Mouse (Mus musculus): ENCODE data around the gene Obp2a. TPM values are rescaled to one million over a fixed set of nuclear protein-coding genes. Genes with fewer than 3 reads are reported as not detected.
"Not testable (repeated sequence)": the region's sequence is repeated elsewhere in the genome, so short reads cannot be mapped to it uniquely, and the experiment has no call there.

Obp2a gene
- total and polyA plus RNA-seq, 2 experiments, result not detected

- H3K4me1 ChIP-seq (ENCODE audit: control insufficient read depth, insufficient read depth, low read length), result no peaks in the 10 kb centered on the region
- no peak overlapping the region for H3K27ac ChIP-seq (replicated peaks; ENCODE audit: insufficient read depth, low read depth, low read length)
- no peak for TF ChIP-seq POLR2A (IDR thresholded peaks at IDR 0.05; ENCODE audit: extremely low read depth, insufficient read depth, low read length)
- no peak for TF ChIP-seq CTCF (IDR thresholded peaks at IDR 0.05; ENCODE audit: low read depth, low read length)
- no peaks in the 10 kb centered on the region for H3K79me2 ChIP-seq (ENCODE audit: control insufficient read depth, insufficient read depth, low read length)
- no peak for DNase-seq (ENCODE audit: extremely low read depth, low read depth, low spot score)
- H3K4me3 ChIP-seq (ENCODE audit: insufficient read depth, low read depth, low read length), result no peak overlapping the region
- no peak overlapping the region for H3K9ac ChIP-seq (ENCODE audit: low read depth, low read length)
- H3K36me3 ChIP-seq (ENCODE audit: control insufficient read depth, insufficient read depth, low read length), result no peaks in the 10 kb centered on the region
- H3K27me3 ChIP-seq (ENCODE audit: control insufficient read depth, insufficient read depth, low read length), result no peaks in the 10 kb centered on the region
Observed at GRCm38 (mm10) chr2:25717222-25717621, 17.4 kb downstream of the Obp2a start.

GRCm38 (mm10) chr2:25733199-25733930 lies 33.5 kb downstream of the Obp2a start:
- Histone ChIP-seq H3K36me3 (ENCODE audit: control insufficient read depth, insufficient read depth, low read length) (no peaks in the 10 kb centered on the region), H3K79me2 (ENCODE audit: control insufficient read depth, insufficient read depth, low read length) (no peaks in the 10 kb centered on the region), H3K4me3 (ENCODE audit: insufficient read depth, low read depth, low read length) (no peak overlapping the region), H3K27me3 (ENCODE audit: control insufficient read depth, insufficient read depth, low read length) (no peaks in the 10 kb centered on the region), H3K4me1 (ENCODE audit: control insufficient read depth, insufficient read depth, low read length) (no peaks in the 10 kb centered on the region), H3K27ac (replicated peaks; ENCODE audit: insufficient read depth, low read depth, low read length) (no peak overlapping the region), H3K9ac (ENCODE audit: low read depth, low read length) (no peak overlapping the region)
- no peak for DNase-seq (ENCODE audit: extremely low read depth, low read depth, low spot score)
- WGBS, result 62% methylated on average over 2 of the region's 2 CpGs
- TF ChIP-seq CTCF (IDR thresholded peaks at IDR 0.05; ENCODE audit: low read depth, low read length) (no peak), POLR2A (IDR thresholded peaks at IDR 0.05; ENCODE audit: extremely low read depth, insufficient read depth, low read length) (no peak)

- DNase-seq (ENCODE audit: extremely low read depth, low read depth, low spot score); H3K79me2 ChIP-seq (ENCODE audit: control insufficient read depth, insufficient read depth, low read length); H3K27me3 ChIP-seq (ENCODE audit: control insufficient read depth, insufficient read depth, low read length); H3K27ac ChIP-seq (replicated peaks; ENCODE audit: insufficient read depth, low read depth, low read length); H3K9ac ChIP-seq (ENCODE audit: low read depth, low read length); H3K4me1 ChIP-seq (ENCODE audit: control insufficient read depth, insufficient read depth, low read length); H3K4me3 ChIP-seq (ENCODE audit: insufficient read depth, low read depth, low read length); H3K36me3 ChIP-seq (ENCODE audit: control insufficient read depth, insufficient read depth, low read length): not testable (repeated sequence)
- 62% methylated on average over 3 of the region's 3 CpGs for WGBS
Observed at GRCm38 (mm10) chr2:25736709-25737108, 36.9 kb downstream of the Obp2a start, which contains the start of gene Obp2b. Gene Obp2b, plus strand, starts transcription at chr2:25737009.

- Histone ChIP-seq H3K4me1 (ENCODE audit: control insufficient read depth, insufficient read depth, low read length) (no peaks in the 10 kb centered on the region), H3K27me3 (ENCODE audit: control insufficient read depth, insufficient read depth, low read length) (no peaks in the 10 kb centered on the region), H3K79me2 (ENCODE audit: control insufficient read depth, insufficient read depth, low read length) (no peaks in the 10 kb centered on the region), H3K9ac (ENCODE audit: low read depth, low read length) (no peak overlapping the region), H3K4me3 (ENCODE audit: insufficient read depth, low read depth, low read length) (no peak overlapping the region), H3K36me3 (ENCODE audit: control insufficient read depth, insufficient read depth, low read length) (no peaks in the 10 kb centered on the region), H3K27ac (replicated peaks; ENCODE audit: insufficient read depth, low read depth, low read length) (no peak overlapping the region)
- DNase-seq (ENCODE audit: extremely low read depth, low read depth, low spot score), result no peak
- TF ChIP-seq POLR2A (IDR thresholded peaks at IDR 0.05; ENCODE audit: extremely low read depth, insufficient read depth, low read length) (no peak), CTCF (IDR thresholded peaks at IDR 0.05; ENCODE audit: low read depth, low read length) (no peak)
- 41% methylated on average over 1 of the region's 1 CpGs for WGBS
Observed at GRCm38 (mm10) chr2:25741671-25742070, 41.8 kb downstream of the Obp2a start.

Other genes with a start within 250 kb of the Obp2a start
- gene Clic3, start 243.2 kb upstream of the Obp2a start, total RNA-seq (2014; rRNA removed), result 0.18 and 0.54 TPM in 2 replicates
- gene Clic3, start 243.2 kb upstream of the Obp2a start, polyA plus RNA-seq (2012; rRNA removed), result 6.2 and 9.2 TPM in 2 replicates
- gene Paxx, start 238.9 kb upstream of the Obp2a start, total RNA-seq (2014; rRNA removed), result 30.6 and 36.8 TPM in 2 replicates
- 173 and 181 TPM in 2 replicates for gene Paxx, start 238.9 kb upstream of the Obp2a start, polyA plus RNA-seq (2012; rRNA removed)
- 7.7 and 8.9 TPM in 2 replicates for gene Ptgds, start 230.0 kb upstream of the Obp2a start, total RNA-seq (2014; rRNA removed)
- gene Ptgds, start 230.0 kb upstream of the Obp2a start, polyA plus RNA-seq (2012; rRNA removed), result 18.7 and 40.2 TPM in 2 replicates
- 0.40 TPM in 1 of 2 replicates, not detected in the other for gene Lcn12, start 206.1 kb upstream of the Obp2a start, total RNA-seq (2014; rRNA removed)
- 0.25 and 0.27 TPM in 2 replicates for gene Lcn12, start 206.1 kb upstream of the Obp2a start, polyA plus RNA-seq (2012; rRNA removed)
- 18.6 and 24.0 TPM in 2 replicates for gene Fbxw5, start 199.3 kb upstream of the Obp2a start, total RNA-seq (2014; rRNA removed)
- 18.8 and 19.4 TPM in 2 replicates for gene Fbxw5, start 199.3 kb upstream of the Obp2a start, polyA plus RNA-seq (2012; rRNA removed)
- 589 and 721 TPM in 2 replicates for gene C8g, start 198.3 kb upstream of the Obp2a start, total RNA-seq (2014; rRNA removed)
- 881 and 939 TPM in 2 replicates for gene C8g, start 198.3 kb upstream of the Obp2a start, polyA plus RNA-seq (2012; rRNA removed)
- gene Traf2, start 153.1 kb upstream of the Obp2a start, total RNA-seq (2014; rRNA removed), result 4.0 and 5.2 TPM in 2 replicates
- gene Traf2, start 153.1 kb upstream of the Obp2a start, polyA plus RNA-seq (2012; rRNA removed), result 7.0 and 9.9 TPM in 2 replicates
- 206 and 247 TPM in 2 replicates for gene Edf1, start 142.2 kb upstream of the Obp2a start, total RNA-seq (2014; rRNA removed)
- gene Edf1, start 142.2 kb upstream of the Obp2a start, polyA plus RNA-seq (2012; rRNA removed), result 153 and 186 TPM in 2 replicates
- gene Mamdc4, start 125.2 kb upstream of the Obp2a start, total RNA-seq (2014; rRNA removed), result 7.5 and 7.8 TPM in 2 replicates
- gene Mamdc4, start 125.2 kb upstream of the Obp2a start, polyA plus RNA-seq (2012; rRNA removed), result 1.5 and 2.0 TPM in 2 replicates
- gene Phpt1, start 124.8 kb upstream of the Obp2a start, total RNA-seq (2014; rRNA removed), result 6.7 and 8.2 TPM in 2 replicates
- gene Phpt1, start 124.8 kb upstream of the Obp2a start, polyA plus RNA-seq (2012; rRNA removed), result 38.3 and 39.4 TPM in 2 replicates
- not detected in 2 replicates for gene Ajm1, start 118.3 kb upstream of the Obp2a start, total RNA-seq (2014; rRNA removed)
- 0.06 and 0.07 TPM in 2 replicates for gene Ajm1, start 118.3 kb upstream of the Obp2a start, polyA plus RNA-seq (2012; rRNA removed)
- 11.7 and 15.4 TPM in 2 replicates for gene Rabl6, start 91.5 kb upstream of the Obp2a start, total RNA-seq (2014; rRNA removed)
- 20.6 and 29.6 TPM in 2 replicates for gene Rabl6, start 91.5 kb upstream of the Obp2a start, polyA plus RNA-seq (2012; rRNA removed)
- under 0.01 and 0.07 TPM in 2 replicates for gene Ccdc183, start 82.4 kb upstream of the Obp2a start, total RNA-seq (2014; rRNA removed)
- 0.06 TPM in 1 of 2 replicates, not detected in the other for gene Ccdc183, start 82.4 kb upstream of the Obp2a start, polyA plus RNA-seq (2012; rRNA removed)
- 40.0 and 40.9 TPM in 2 replicates for gene Tmem141, start 78.0 kb upstream of the Obp2a start, total RNA-seq (2014; rRNA removed)
- gene Tmem141, start 78.0 kb upstream of the Obp2a start, polyA plus RNA-seq (2012; rRNA removed), result 28.5 and 30.9 TPM in 2 replicates
- 35.4 and 63.2 TPM in 2 replicates for gene Fcna, start 72.0 kb upstream of the Obp2a start, total RNA-seq (2014; rRNA removed)
- 27.1 and 36.5 TPM in 2 replicates for gene Fcna, start 72.0 kb upstream of the Obp2a start, polyA plus RNA-seq (2012; rRNA removed)
- not detected in 2 replicates for gene Lcn8, start 46.9 kb upstream of the Obp2a start, total RNA-seq (2014; rRNA removed)
- gene Lcn8, start 46.9 kb upstream of the Obp2a start, polyA plus RNA-seq (2012; rRNA removed), result not detected in 2 replicates
- gene Lcn5, start 42.1 kb upstream of the Obp2a start, total RNA-seq (2014; rRNA removed), result not detected in 2 replicates
- not detected in 2 replicates for gene Lcn5, start 42.1 kb upstream of the Obp2a start, polyA plus RNA-seq (2012; rRNA removed)
- not detected in 2 replicates for gene Lcn6, start 23.3 kb upstream of the Obp2a start, total RNA-seq (2014; rRNA removed)
- gene Lcn6, start 23.3 kb upstream of the Obp2a start, polyA plus RNA-seq (2012; rRNA removed), result not detected in 2 replicates
- gene Lcn10, start 17.3 kb upstream of the Obp2a start, total RNA-seq (2014; rRNA removed), result not detected in 2 replicates
- not detected in 2 replicates for gene Lcn10, start 17.3 kb upstream of the Obp2a start, polyA plus RNA-seq (2012; rRNA removed)
- gene Bmyc, start 6.7 kb downstream of the Obp2a start, total RNA-seq (2014; rRNA removed), result 1.0 and 1.9 TPM in 2 replicates
- gene Bmyc, start 6.7 kb downstream of the Obp2a start, polyA plus RNA-seq (2012; rRNA removed), result 4.7 and 6.8 TPM in 2 replicates
- not detected in 2 replicates for gene Obp2b, start 37.0 kb downstream of the Obp2a start, total RNA-seq (2014; rRNA removed)
- not detected in 2 replicates for gene Obp2b, start 37.0 kb downstream of the Obp2a start, polyA plus RNA-seq (2012; rRNA removed)
- gene Lcn3, start 65.5 kb downstream of the Obp2a start, total RNA-seq (2014; rRNA removed), result not detected in 2 replicates
- gene Lcn3, start 65.5 kb downstream of the Obp2a start, polyA plus RNA-seq (2012; rRNA removed), result not detected in 2 replicates
- gene Lcn11, start 77.0 kb downstream of the Obp2a start, total RNA-seq (2014; rRNA removed), result not detected in 2 replicates
- not detected in 2 replicates for gene Lcn11, start 77.0 kb downstream of the Obp2a start, polyA plus RNA-seq (2012; rRNA removed)
- gene Gm13539, start 82.2 kb downstream of the Obp2a start, total RNA-seq (2014; rRNA removed), result not detected in 2 replicates
- gene Gm13539, start 82.2 kb downstream of the Obp2a start, polyA plus RNA-seq (2012; rRNA removed), result not detected in 2 replicates
- gene Glt6d1, start 115.8 kb downstream of the Obp2a start, total RNA-seq (2014; rRNA removed), result not detected in 2 replicates
- not detected in 2 replicates for gene Glt6d1, start 115.8 kb downstream of the Obp2a start, polyA plus RNA-seq (2012; rRNA removed)
- not detected in 2 replicates for gene Lcn9, start 123.1 kb downstream of the Obp2a start, total RNA-seq (2014; rRNA removed)
- gene Lcn9, start 123.1 kb downstream of the Obp2a start, polyA plus RNA-seq (2012; rRNA removed), result not detected in 2 replicates
- not detected in 2 replicates for gene Sohlh1, start 147.2 kb downstream of the Obp2a start, total RNA-seq (2014; rRNA removed)
- not detected in 2 replicates for gene Sohlh1, start 147.2 kb downstream of the Obp2a start, polyA plus RNA-seq (2012; rRNA removed)
- gene Kcnt1, start 163.7 kb downstream of the Obp2a start, total RNA-seq (2014; rRNA removed), result under 0.01 TPM in 1 of 2 replicates, not detected in the other
- 0.02 and 0.11 TPM in 2 replicates for gene Kcnt1, start 163.7 kb downstream of the Obp2a start, polyA plus RNA-seq (2012; rRNA removed)